Mouse (Mus musculus): ENCODE data around the gene Zdhhc20. TPM values are rescaled to one million over a fixed set of nuclear protein-coding genes. Genes with fewer than 3 reads are reported as not detected.
"Not testable (repeated sequence)": the region's sequence is repeated elsewhere in the genome, so short reads cannot be mapped to it uniquely, and the experiment has no call there.

Zdhhc20 gene
- total and polyA plus RNA-seq, 3 experiments, result 1.0 to 20.5 (median 19.7) TPM

DNA sequence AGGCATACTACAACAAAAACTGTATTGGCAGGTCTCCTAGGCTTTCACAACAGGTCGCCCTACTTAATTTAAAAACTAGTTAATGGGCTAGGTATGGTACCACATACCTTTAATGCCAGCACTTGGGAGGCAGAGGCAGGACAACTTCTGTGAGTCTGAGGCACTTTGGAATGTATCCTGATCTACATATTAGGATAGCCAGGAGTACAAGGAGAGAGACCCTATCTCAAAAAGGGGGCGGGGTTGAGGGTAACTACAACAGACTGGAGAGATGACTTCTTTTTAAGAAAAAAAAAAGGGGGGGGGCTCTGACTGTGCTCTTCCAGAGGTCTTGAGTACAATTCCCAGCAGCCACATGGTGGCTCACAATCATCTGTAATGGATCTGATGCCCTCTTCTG is 41.4 kb downstream of the Zdhhc20 start:
- no peak for ATAC-seq (ENCODE audit: extremely low read depth, insufficient number of reproducible peaks, low FRiP score, poor library complexity, severe bottlenecking)
- Histone ChIP-seq H3K4me3 (ENCODE audit: low read depth, low read length) (no peak overlapping the region), H3K9me3 (replicated peaks) (no peaks in the 10 kb centered on the region), H3K36me3 (replicated peaks) (peaks cover 45% of the 10 kb centered on the region), H3K4me1 (ENCODE audit: insufficient read depth, low read depth, low read length) (peaks cover 6% of the 10 kb centered on the region), H3K27me3 (ENCODE audit: insufficient read depth, low read length) (no peaks in the 10 kb centered on the region)
- DNase-seq (ENCODE audit: low spot score), result no peak
- TF ChIP-seq GATA2 (IDR thresholded peaks at IDR 0.05; ENCODE audit: borderline replicate concordance, low read depth, low read length), result no peak
- no peak for TF ChIP-seq GATA1 (IDR thresholded peaks at IDR 0.05; ENCODE audit: borderline replicate concordance, low read length)

DNA sequence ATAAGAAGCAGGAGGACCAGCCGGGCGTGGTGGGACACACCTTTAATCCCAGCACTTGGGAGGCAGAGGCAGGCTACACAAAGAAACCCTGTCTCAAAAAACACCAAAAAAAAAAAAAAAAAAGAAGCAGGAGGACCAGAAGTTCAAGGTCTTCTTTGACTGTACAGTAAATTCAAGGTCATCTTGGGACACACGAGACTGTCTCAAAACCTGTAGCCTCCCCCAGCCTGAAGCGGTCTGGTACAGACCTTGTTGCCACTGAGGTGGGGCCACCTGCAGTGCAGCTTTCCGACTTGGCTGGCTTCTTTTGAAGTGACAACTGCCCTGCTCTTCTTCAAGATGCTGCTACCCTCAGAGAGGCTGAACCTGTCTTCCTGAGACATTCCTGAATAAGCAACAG is 42.0 kb downstream of the Zdhhc20 start:
- peaks cover 43% of the 10 kb centered on the region for H3K36me3 ChIP-seq (replicated peaks)
- DNase-seq (ENCODE audit: low spot score), result not testable (repeated sequence)

DNA sequence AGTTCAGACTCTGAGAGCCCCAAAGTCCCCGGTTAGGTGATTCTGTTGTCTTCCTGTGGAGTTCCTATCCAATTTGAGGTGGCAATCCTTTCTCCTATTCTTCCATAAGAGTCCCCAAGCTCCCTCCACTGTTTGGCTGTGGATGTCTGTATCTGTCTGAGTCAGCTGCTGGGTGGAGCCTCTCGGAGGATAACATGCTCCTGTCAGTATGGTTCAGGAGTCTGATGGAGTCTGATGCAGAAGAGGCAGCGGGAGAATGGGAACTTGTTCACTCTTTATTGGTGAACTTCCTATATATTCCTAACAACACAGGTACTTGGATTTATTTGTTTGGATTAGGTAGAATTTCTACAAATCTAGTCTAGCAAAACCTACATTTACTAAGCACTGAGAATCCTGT is 45.5 kb downstream of the Zdhhc20 start:
- Histone ChIP-seq H3K4me1 (ENCODE audit: insufficient read depth, low read depth, low read length) (no peaks in the 10 kb centered on the region), H3K27me3 (ENCODE audit: insufficient read depth, low read length) (no peaks in the 10 kb centered on the region), H3K9me3 (replicated peaks) (no peaks in the 10 kb centered on the region), H3K36me3 (replicated peaks) (peaks cover 50% of the 10 kb centered on the region), H3K4me3 (ENCODE audit: low read depth, low read length) (no peak overlapping the region)
- ATAC-seq (ENCODE audit: extremely low read depth, insufficient number of reproducible peaks, low FRiP score, poor library complexity, severe bottlenecking) (no peak), DNase-seq (ENCODE audit: low spot score) (no peak)
- TF ChIP-seq POLR2AphosphoS5 (IDR thresholded peaks at IDR 0.05; ENCODE audit: insufficient replicate concordance, low read depth, low read length) (no peak), GATA2 (IDR thresholded peaks at IDR 0.05; ENCODE audit: borderline replicate concordance, low read depth, low read length) (no peak), CTCF (IDR thresholded peaks at IDR 0.05; ENCODE audit: low read depth, low read length) (no peak), GATA1 (IDR thresholded peaks at IDR 0.05; ENCODE audit: borderline replicate concordance, low read length) (no peak), TAL1 (conservative IDR thresholded peaks at IDR 0.05; ENCODE audit: low read depth, low read length) (no peak)

More for the DNA sequence above, 42.0 kb downstream of the Zdhhc20 start:
- not testable (repeated sequence) for H3K27me3 ChIP-seq (ENCODE audit: insufficient read depth, low read length); H3K4me3 ChIP-seq (ENCODE audit: low read depth, low read length); ATAC-seq (ENCODE audit: extremely low read depth, insufficient number of reproducible peaks, low FRiP score, poor library complexity, severe bottlenecking); H3K9me3 ChIP-seq (replicated peaks); H3K4me1 ChIP-seq (ENCODE audit: insufficient read depth, low read depth, low read length)

DNA sequence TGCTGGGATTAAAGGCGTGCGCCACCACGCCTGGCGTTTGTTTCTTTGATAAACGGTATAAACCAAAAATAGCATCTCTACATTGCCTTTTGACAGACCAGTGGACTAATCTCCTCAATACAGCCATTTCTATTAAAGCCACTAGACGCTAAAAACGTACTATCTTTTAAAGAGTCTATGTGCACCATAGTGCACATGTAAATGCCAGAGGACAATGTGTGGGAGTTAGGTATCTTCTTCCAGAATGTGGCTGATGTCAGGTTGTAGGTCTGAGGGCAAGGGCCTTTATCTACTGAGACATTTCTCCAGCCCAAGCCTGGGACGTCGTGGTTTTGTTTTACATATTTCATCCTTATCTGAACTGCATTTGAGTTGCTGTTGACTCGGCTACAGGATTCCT is 54.9 kb downstream of the Zdhhc20 start:
- TF ChIP-seq GATA1 (IDR thresholded peaks at IDR 0.05; ENCODE audit: borderline replicate concordance, low read length) (no peak), TAL1 (conservative IDR thresholded peaks at IDR 0.05; ENCODE audit: low read depth, low read length) (no peak), POLR2AphosphoS5 (IDR thresholded peaks at IDR 0.05; ENCODE audit: insufficient replicate concordance, low read depth, low read length) (no peak), CTCF (IDR thresholded peaks at IDR 0.05; ENCODE audit: low read depth, low read length) (no peak), GATA2 (IDR thresholded peaks at IDR 0.05; ENCODE audit: borderline replicate concordance, low read depth, low read length) (no peak)
- H3K27me3 ChIP-seq (ENCODE audit: insufficient read depth, low read length), result no peaks in the 10 kb centered on the region
- no peak for DNase-seq (ENCODE audit: low spot score)
- no peaks in the 10 kb centered on the region for H3K4me1 ChIP-seq (ENCODE audit: insufficient read depth, low read depth, low read length)
- no peaks in the 10 kb centered on the region for H3K9me3 ChIP-seq (replicated peaks)
- H3K4me3 ChIP-seq (ENCODE audit: low read depth, low read length), result no peak overlapping the region
- peaks cover 56% of the 10 kb centered on the region for H3K36me3 ChIP-seq (replicated peaks)
- ATAC-seq (ENCODE audit: extremely low read depth, insufficient number of reproducible peaks, low FRiP score, poor library complexity, severe bottlenecking), result no peak

DNA sequence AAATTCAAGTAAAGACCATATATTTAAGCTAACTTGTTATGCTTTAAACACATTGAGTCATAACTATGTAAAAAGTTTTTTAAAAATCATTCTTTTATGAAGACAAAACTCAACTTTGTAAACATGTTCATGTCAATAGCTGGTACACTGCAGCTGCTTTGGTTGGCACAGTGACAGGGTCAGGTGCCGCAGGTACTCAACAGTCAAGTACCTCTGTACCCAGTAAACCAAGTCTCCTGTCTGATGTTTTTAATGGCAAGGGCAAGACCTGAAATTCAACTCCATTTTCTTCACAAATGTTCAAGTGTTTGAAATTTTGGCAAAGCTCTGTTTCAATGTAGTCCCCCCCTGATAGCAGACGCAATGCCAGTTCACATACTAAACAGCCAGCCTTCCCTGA is 56.5 kb downstream of the Zdhhc20 start:
- Histone ChIP-seq H3K4me3 (ENCODE audit: low read depth, low read length) (no peak overlapping the region), H3K9me3 (replicated peaks) (no peaks in the 10 kb centered on the region), H3K36me3 (replicated peaks) (peaks cover 57% of the 10 kb centered on the region), H3K27me3 (ENCODE audit: insufficient read depth, low read length) (no peaks in the 10 kb centered on the region), H3K4me1 (ENCODE audit: insufficient read depth, low read depth, low read length) (no peaks in the 10 kb centered on the region)
- no peak for DNase-seq (ENCODE audit: low spot score)
- TF ChIP-seq CTCF (IDR thresholded peaks at IDR 0.05; ENCODE audit: low read depth, low read length), result no peak
- TF ChIP-seq TAL1 (conservative IDR thresholded peaks at IDR 0.05; ENCODE audit: low read depth, low read length), result no peak
- no peak for TF ChIP-seq POLR2AphosphoS5 (IDR thresholded peaks at IDR 0.05; ENCODE audit: insufficient replicate concordance, low read depth, low read length)
- no peak for TF ChIP-seq GATA2 (IDR thresholded peaks at IDR 0.05; ENCODE audit: borderline replicate concordance, low read depth, low read length)
- TF ChIP-seq GATA1 (IDR thresholded peaks at IDR 0.05; ENCODE audit: borderline replicate concordance, low read length), result no peak
- ATAC-seq (ENCODE audit: extremely low read depth, insufficient number of reproducible peaks, low FRiP score, poor library complexity, severe bottlenecking), result no peak

DNA sequence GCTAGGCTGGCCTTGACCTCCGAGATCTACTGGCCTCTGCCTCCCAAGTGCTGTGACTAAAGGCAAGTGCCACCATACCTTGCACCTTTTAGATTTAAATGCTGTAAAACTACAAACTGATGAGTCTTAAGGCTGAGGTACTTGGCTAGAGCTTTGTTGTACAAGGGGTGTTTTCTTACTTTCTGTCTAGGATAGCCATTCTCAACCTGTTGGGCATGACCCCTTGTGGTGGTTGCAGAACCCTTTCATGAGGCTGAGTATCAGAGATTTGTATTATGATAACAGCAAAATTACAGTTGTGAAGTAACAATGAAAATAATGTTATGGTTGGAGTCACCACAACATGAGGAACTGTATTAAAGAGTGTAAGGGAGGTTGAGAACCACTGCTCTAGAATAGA is 62.8 kb downstream of the Zdhhc20 start:
- Histone ChIP-seq H3K4me1 (ENCODE audit: insufficient read depth, low read depth, low read length) (peaks cover 24% of the 10 kb centered on the region), H3K27me3 (ENCODE audit: insufficient read depth, low read length) (no peaks in the 10 kb centered on the region), H3K9me3 (replicated peaks) (no peaks in the 10 kb centered on the region), H3K36me3 (replicated peaks) (peaks cover 46% of the 10 kb centered on the region), H3K4me3 (ENCODE audit: low read depth, low read length) (peak overlapping the region; percentile 94)
- ATAC-seq (ENCODE audit: extremely low read depth, insufficient number of reproducible peaks, low FRiP score, poor library complexity, severe bottlenecking), result 0 out of 2 replicates have a peak, but pooled peaks have one; percentile 7
- TF ChIP-seq TAL1 (conservative IDR thresholded peaks at IDR 0.05; ENCODE audit: low read depth, low read length) (no peak), GATA2 (IDR thresholded peaks at IDR 0.05; ENCODE audit: borderline replicate concordance, low read depth, low read length) (no peak), GATA1 (IDR thresholded peaks at IDR 0.05; ENCODE audit: borderline replicate concordance, low read length) (no peak), CTCF (IDR thresholded peaks at IDR 0.05; ENCODE audit: low read depth, low read length) (no peak), POLR2AphosphoS5 (IDR thresholded peaks at IDR 0.05; ENCODE audit: insufficient replicate concordance, low read depth, low read length) (no peak)
- DNase-seq (ENCODE audit: low spot score), result no peak
